Mouse (Mus musculus): ENCODE results near the gene Cldn10.

Gene Cldn10

GRCm38 (mm10) chr14:118864905-118865304 is 77.2 kb downstream of the Cldn10 start:
- no peak for DNase-seq (ENCODE audit: low read depth, low spot score)

DNA sequence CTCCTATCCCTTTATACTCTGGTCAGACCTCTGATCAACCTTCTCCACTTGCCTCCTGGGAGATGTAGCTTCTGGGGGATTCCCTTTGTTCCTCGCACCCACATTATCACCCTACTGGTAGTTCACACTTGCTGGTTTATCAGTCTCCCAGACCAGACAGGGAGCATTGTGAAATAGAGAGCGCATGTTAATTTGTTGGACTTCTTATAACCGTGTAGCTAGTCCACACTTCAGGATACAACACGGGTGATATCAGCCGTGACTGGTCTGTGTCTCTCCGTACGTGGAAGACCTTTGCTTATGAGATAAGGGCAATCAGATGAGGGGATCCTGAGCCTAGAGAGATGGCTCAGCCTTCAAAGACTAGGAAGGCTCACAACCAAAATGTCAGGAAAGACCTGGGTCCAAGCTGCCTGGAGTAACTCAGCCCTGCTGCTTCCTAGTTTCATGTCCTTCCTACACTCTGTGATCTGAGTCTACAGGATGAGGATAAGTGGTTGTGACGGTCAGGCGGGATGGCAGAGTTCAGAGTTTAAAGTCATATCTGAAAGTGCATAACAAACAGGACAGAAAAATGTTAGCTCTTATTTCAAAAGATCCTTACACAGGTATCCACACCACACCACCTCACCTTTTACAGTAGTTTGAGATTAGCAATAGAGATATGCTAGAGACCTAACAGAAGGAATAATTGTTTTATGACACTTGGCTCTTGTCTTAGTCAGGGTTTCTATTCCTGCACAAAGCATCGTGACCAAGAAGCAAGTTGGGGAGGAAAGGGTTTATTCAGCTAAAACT is 78.5 kb downstream of the Cldn10 start:
- DNase-seq (ENCODE audit: low read depth, low spot score): no peak

DNA sequence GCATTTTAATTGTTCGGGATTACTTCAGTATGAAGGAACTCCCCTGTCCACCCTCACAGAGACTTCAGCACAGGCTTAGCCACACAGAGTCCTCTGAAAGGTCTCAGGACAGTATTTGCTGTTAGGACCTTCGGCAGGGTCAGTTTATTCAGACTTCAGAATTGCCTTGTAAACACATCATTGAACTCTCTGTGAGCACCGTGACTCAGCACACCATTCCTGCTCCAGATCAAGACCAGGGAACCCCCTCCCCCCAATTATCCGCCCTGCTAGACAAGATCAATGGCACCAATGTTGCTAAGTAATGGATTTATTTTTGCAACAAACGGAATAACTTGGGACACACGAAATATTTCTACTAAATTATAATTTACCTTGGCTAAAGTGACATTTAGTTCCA is 79.7 kb downstream of the Cldn10 start:
- no peak for DNase-seq (ENCODE audit: low read depth, low spot score)

DNA sequence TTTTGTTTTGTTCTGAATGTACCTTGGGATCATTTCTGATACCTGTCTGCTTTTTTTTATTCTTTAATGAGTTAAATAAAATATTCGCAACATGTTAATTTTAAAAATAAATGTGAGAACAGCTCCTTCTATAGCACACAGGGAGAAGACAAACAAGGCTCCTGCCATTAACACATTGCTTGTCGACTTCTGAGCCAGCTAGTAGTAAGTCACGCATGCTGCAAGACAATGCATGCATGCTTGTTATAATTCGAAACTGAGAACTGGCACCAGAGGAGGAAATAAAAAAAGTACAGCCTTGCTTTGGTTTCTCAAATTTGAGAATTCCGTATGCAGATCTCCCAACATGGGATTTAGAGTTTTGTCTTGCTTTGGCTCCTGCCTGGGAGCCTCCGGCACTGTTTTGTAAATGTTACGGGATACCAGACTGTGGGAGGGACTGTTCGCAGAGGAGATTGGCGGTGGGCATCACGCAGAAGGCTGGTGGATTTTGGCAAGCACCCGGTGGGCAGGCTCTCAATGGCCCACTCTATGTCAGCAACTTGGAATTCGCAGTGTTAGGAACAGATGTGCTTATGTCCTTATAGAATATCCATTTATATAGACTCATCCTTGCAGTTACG is 80.5 kb downstream of the Cldn10 start:
- DNase-seq (ENCODE audit: low read depth, low spot score): no peak

DNA sequence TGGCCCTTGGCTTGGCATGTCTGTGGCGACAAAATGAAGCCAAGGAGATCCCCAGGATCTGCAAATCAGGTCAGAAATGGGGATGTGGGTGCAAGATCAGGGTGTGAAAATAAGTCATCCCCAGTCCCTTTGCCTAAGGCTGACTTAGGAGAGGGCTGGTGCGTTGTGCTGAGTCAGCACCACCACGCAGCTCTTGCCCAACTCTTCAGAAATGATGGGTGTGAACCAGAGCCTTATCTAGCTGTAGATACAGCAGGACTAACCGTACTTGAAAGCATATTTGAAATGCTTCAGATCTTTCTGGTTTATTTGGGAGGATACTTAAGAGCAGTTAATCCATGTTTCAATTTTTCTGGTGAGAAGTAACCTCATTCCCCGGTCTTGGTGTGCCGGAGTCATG is 82.0 kb downstream of the Cldn10 start:
- no peak for DNase-seq (ENCODE audit: low read depth, low spot score)

- DNase-seq (ENCODE audit: low read depth, low spot score): no peak
Observed at GRCm38 (mm10) chr14:118874126-118874525, 86.4 kb downstream of the Cldn10 start.

DNA sequence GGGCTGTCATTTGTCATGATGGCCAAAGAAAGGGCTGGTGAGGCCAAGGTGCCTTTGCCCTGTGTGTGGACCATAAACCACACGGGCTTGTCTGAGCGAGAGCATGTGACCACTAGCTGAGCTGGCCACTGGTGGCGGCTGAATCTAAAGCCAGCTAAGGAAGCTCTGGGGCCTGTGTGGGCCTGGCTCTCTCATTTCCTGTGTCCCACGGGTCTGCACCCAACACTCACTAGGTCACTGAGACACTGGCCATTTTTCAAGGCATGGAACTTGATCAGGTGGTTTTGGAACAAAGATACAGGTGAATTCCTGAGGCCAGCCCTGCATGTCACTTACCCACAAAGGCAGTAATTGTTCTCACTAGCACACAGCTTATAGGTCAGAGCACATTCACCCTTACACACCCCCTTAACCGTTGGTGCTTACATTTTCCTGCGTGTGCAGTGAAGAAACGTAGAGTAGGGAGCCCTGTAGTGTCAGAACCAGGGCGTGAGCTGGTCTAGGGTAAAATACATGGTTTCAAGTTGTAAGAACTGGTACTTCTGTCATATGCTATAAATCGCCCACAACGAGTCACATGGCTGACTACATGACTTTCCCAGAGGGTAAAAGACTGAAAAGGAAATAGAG is 87.2 kb downstream of the Cldn10 start:
- no peak for DNase-seq (ENCODE audit: low read depth, low spot score)

- peak; percentile 61 for DNase-seq (ENCODE audit: low read depth, low spot score)
Observed at GRCm38 (mm10) chr14:118878346-118878910, 90.7 kb downstream of the Cldn10 start.

- DNase-seq (ENCODE audit: low read depth, low spot score): peak; percentile 61
Observed at GRCm38 (mm10) chr14:118880696-118881095, 93.0 kb downstream of the Cldn10 start.

GRCm38 (mm10) chr14:118883344-118884249 is 95.9 kb downstream of the Cldn10 start:
- DNase-seq (ENCODE audit: low read depth, low spot score): no peak

- DNase-seq (ENCODE audit: low read depth, low spot score): no peak
Observed at GRCm38 (mm10) chr14:118884250-118884556, 96.5 kb downstream of the Cldn10 start.

DNA sequence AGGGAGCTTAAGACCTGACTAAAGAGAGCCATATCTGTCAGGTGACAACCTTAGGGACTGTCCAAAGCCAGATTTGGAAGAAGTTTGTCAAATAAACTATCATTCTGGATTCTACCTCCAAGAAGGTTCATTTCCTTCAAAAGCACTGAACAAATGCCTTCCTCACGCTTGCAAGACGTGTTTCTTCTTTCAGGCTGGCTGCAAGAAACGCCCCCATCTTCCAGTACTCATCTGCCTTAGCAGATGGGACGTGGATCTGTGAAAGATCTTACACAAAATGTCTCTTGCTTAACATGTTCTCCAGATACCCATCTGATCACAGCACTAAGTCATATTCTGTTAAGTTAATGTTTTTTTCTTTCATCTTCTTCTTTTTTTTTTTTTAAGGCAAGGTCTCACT is 102.4 kb downstream of the Cldn10 start:
- DNase-seq (ENCODE audit: low read depth, low spot score): no peak

- no peak for DNase-seq (ENCODE audit: low read depth, low spot score)
Observed at GRCm38 (mm10) chr14:118895228-118895627, 107.5 kb downstream of the Cldn10 start.

GRCm38 (mm10) chr14:118895655-118896054 is 107.9 kb downstream of the Cldn10 start:
- DNase-seq (ENCODE audit: low read depth, low spot score): no peak

DNA sequence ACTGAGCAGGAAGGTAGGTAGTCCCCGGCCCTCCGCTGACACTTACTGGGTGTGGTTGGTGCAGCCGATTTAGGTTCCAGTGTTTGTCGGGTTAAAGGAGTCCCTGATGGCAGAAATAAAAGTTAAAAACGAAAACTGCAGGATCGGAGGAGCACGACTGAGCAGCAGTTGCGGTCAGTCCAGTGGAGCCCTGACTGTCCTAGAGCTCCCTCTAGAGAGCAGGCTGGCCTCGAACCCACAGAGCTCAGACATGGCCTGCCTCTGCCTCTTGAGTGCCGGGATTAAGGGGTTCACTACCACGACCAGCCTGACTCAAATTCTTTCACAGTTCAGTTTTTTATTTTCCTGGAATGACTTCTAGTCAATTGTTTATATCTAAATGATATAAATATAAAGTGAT is 112.2 kb downstream of the Cldn10 start:
- no peak for DNase-seq (ENCODE audit: low read depth, low spot score)

- peak; percentile 70 for DNase-seq (ENCODE audit: low read depth, low spot score)
Observed at GRCm38 (mm10) chr14:118900911-118901310, 113.2 kb downstream of the Cldn10 start.

GRCm38 (mm10) chr14:118903397-118903796 is 115.7 kb downstream of the Cldn10 start:
- DNase-seq (ENCODE audit: low read depth, low spot score): no peak

- DNase-seq (ENCODE audit: low read depth, low spot score): no peak
Observed at GRCm38 (mm10) chr14:118903867-118904562, 116.3 kb downstream of the Cldn10 start.

- DNase-seq (ENCODE audit: low read depth, low spot score): no peak
Observed at GRCm38 (mm10) chr14:118907592-118907991, 119.9 kb downstream of the Cldn10 start.

DNA sequence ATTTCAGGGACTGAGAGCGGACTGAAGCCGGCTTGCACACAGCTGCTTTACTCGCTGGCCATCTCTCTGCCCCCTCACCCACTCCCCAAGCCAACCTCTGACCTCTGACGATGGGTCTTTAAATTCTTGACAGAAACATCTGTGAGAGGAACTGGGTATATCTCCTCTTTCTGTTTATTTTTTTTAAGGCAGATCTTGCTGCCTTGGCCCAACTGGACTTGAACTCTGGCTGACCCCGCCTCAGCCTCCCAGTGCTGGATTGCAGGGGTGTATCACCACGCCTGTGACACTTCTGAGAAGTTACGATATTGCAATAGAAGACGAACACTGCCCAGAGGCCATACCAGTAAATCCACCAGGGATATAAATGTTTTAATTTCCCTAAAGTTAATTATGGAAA is 122.2 kb downstream of the Cldn10 start:
- no peak for DNase-seq (ENCODE audit: low read depth, low spot score)

Measured in ZHBTc4 (cell line).